Mouse (Mus musculus) embryo, embryonic 10 days (tissue): ENCODE data around the gene Ap2b1.

Experiments
- DNase-seq: peaks from one replicate; pipeline ENCODE4 v3.0.0-alpha.2; 2015; ENCODE audit warnings: low spot score

The Ap2b1 gene

DNA sequence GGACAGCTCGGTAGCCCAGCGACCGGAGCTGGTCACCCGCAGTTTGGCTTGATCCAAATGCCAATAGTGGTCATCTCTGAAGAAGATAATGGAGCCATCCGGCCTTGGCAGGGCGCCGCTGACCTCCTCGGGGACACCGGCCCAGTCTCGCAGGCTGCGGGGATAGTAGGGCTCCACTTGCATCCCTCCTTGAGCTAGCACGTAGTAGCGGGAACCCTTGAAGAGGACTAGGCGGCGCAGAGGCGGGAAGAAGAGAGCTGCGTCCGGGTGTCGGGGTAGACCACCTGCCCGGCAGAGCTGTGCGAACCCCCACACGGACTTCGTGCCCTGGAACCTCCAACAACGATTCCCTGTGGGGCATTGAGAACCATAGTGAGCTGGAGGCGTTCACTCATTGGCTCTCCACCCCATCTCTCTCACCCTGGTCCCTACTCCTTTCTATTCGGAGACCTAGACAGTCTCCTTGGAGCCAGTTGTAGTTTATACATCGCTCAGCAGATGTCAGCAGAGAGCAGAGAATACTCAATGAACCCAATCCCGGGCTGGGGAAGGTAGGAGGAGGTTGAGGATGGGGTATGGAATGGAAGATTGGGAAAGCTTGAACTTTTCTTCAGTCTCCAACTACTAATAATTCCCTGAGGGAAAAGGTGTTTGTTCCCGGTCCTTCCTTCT, 143.9 kb downstream of the Ap2b1 start:
- peak; percentile 90 for DNase-seq

DNA sequence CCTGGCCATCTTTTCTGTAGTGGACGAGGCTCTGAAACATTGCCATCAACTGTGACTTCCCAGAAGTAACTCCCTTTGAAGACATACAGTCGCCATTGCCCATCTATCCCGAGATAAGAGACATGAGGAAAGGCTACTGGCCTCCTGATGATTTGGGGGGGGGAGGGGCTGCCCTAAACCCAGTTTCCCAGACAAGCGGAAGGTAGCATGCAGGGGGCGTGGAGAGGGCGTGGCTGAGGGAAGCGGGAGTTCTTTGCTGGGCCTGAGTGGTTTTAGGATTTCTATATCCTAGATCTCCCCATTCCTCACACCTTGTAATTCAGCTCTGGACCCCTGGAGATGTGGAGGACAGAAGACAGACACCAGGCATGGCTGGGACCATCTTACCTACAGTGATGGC, 145.0 kb downstream of the Ap2b1 start:
- no peak for DNase-seq

DNA sequence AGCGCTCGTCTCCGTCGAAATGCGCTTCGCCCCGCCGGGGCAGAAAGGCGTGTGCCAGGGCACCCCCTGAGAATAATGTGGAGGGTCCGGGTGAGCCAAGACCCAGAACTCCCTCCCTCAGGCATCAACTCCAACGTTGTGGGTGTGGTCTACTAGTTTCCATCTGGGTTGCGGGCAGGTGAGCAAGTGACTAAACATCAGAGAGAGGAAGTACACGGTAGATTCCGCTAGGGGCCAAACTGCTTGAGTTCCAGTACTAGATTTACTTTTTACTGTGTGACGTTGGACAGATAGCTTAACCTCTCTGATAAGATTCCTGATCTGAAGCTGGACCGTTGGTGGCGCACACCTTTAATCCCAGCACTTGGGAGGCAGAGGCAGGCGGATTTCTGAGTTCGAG, 146.2 kb downstream of the Ap2b1 start:
- DNase-seq: no peak

DNA sequence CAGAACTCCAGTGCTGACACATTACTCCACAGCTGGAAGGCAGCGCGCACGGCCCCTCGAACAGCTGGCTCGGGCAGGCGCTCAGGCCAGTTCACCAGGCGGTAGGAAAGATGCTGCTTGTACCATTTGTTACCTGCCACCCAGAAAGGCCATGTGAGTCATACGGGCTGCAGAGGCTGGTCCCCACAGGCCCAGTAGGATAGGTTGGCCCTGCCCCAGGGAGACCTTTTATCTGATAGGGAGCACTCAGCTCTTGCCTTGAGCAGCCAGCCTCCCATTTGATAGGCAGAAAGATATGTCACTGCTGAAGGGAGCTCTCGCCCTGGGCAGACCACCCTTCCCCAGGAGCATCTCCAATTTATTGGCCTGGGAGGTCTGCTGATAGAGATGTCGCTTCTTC, 148.8 kb downstream of the Ap2b1 start:
- no peak for DNase-seq

DNA sequence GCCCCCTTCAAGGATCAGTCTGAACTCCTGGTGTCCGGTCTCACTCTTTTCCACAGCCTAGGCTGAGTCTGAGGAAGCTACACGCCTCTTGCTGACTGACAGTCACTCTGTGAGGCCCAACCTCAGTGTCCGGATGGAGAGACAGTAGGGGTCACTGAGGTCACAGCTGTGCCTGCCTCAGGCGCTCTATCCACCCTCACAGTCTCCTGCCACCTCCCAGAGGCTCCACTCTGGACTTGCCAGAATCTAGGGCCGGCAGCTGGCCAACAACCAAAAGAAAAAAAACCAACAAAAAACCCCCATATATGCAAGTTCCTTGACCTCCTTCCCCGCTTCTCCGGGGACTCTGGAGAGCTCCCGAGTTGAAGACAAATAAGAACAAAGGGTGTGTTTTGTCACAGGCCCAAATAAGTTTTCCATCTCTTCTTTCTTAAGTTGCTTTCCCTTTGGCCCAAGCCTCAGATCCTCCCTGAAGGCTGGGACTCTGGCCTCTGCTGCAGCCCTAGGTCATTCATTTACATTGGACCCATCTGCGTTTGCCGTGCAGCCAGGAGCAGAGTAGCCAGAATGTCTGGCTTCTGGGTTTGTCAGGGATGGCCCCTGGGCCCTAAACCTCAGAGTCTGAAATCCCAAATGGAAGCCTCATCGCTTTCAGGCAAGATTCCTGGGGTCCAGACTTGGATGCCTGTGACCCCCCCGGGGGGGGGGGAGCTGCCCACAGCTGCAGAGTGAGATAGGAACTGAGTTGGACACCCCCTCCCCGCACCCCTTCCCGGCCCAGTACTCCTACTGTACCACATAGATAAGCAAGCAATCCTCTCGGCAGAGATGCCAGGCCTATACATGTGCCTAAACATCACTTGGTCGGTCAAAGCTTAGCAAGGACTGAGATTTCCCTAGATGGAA, 149.4 kb downstream of the Ap2b1 start:
- DNase-seq: peak; percentile 80

DNA sequence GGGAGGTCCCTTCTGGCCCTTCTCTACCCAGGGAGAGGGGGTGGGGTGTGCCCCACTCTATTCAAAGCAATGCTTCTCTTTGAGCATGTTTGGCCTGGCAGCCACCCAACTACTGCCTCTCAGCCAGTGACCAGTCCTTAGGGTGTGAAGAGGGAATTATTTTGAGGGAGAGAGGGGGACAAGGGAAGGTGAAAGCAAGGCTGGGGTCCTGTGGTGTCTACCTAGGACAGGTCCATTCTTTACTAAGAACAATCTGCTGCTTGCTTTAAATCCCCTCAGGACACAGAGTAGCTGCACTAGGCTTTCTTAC, 150.1 kb downstream of the Ap2b1 start:
- no peak for DNase-seq

DNA sequence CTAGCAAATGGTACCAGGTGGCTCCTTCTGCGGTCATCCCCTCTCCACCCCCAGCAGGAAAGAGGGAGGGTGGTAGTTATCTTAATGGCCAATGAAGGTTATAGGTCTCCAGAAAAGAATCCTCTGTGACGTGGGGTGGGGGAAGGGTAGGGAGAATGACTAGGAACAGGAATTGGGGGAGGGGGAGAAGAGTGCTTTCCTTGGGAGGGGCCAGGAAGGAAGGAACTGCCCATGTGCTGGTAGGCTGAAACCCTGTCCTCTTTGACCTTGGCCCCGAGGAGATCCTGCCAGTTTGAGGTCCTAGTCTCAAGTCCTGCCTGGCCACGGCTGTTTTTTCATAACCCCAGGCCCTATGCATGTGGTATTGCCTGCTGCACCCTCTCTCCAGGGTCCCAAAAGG, 150.5 kb downstream of the Ap2b1 start:
- no peak for DNase-seq

DNA sequence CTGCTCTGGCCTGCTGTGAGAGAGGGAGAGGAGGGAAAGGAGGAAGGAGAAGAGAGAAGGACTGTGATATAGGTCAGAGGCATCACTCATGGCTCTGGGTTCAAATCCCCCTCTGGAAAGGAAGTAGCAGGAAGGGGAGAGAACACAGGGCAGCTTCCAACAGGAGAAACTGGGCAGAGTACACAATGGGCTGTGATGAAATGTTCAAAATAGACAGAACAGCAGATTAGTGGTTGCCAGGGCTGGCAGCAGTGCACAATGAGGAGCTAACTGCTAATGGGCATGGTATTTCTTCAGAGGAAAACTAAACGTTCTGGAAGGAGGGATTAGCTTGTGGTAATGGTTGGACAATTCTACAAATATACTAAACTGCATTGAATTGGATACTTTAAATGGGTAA, 151.7 kb downstream of the Ap2b1 start:
- no peak for DNase-seq

DNA sequence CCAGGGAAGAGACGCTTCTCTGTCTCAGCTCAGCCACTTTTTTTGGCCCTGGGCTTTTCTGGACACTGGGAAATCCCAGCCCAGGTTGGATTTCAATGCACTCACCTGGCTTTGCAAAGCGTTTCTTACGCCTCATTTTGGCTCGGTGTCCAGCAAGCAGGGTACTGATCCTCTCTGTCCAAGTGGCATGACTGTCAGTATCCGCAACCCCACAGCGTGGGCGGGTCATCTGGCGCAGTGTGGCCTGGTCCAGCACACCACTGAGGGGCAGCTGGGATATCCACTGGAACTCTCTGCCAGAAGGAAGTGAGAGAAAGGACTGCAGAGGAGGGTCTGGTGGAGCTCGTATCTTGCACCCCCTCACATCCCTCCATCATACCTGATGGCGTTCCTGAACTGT, 152.5 kb downstream of the Ap2b1 start:
- DNase-seq: no peak

DNA sequence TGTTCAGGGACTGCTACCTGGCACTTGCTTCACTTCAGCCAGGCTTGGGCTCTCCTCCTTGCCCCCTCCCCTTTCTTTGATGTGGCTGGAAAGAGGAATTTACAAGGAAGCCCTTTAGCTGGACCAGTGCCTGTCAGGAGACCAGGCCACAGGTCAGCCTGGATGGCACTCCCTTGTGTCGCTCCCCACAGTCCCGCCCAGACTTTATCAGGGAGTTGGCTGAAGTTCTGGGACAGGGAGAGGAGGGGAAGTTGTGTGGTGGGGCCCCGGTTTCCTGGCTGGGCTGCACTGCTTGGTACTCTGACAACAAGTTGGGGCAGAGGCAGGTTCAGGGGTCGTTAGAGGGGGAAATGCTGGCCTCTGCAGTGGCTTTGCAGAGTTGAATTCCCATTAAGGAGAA, 155.7 kb downstream of the Ap2b1 start:
- DNase-seq: no peak
